Mouse (Mus musculus) spleen, adult 2 months (tissue): ENCODE data around the gene M1ap. TPM values are rescaled to one million over a fixed set of nuclear protein-coding genes. Genes with fewer than 3 reads are reported as not detected.

Experiments used
- DNase-seq, 2 experiments: peaks; one replicate each; pipeline versions ENCODE4 v3.0.0 to v3.0.0-alpha.2; 2012 to 2021; ENCODE audit warnings: low spot score in 2 of 2, low read depth in 1 of 2
- H3K27ac ChIP-seq: fragments of 200-500 bp; 2 replicates; pipeline ENCODE4 v1.5.1; 2012; ENCODE audit warnings: low read length, inconsistent platforms; ENCODE audit not compliant: insufficient read depth
- H3K27me3 ChIP-seq: fragments of 200-500 bp; 2 replicates; pipeline ENCODE4 v1.6.1; 2012; ENCODE audit warnings: mild to moderate bottlenecking, moderate library complexity, low read length, inconsistent platforms; ENCODE audit not compliant: control insufficient read depth, insufficient read depth
- H3K36me3 ChIP-seq: fragments of 200-500 bp; 2 replicates; pipeline ENCODE4 v1.6.1; 2012; ENCODE audit warnings: mild to moderate bottlenecking, low read length, inconsistent platforms; ENCODE audit not compliant: control insufficient read depth, insufficient read depth
- H3K4me1 ChIP-seq: fragments of 200-500 bp; 2 replicates; pipeline ENCODE4 v1.6.1; 2011; ENCODE audit warnings: inconsistent platforms; ENCODE audit not compliant: control insufficient read depth, insufficient read depth, insufficient read length
- H3K4me3 ChIP-seq: fragments of 200-500 bp; 2 replicates; pipeline ENCODE4 v1.5.1; 2011; ENCODE audit warnings: mild to moderate bottlenecking, inconsistent platforms; ENCODE audit not compliant: insufficient read depth, insufficient read length; ENCODE audit errors: extremely low read depth
- CTCF ChIP-seq: fragments of 200-500 bp; IDR thresholded peaks from 2 replicates; pipeline ENCODE4 v1.5.1; 2011; ENCODE audit warnings: mild to moderate bottlenecking, inconsistent platforms; ENCODE audit not compliant: insufficient read depth, insufficient read length, insufficient replicate concordance; ENCODE audit errors: extremely low read depth
- POLR2A ChIP-seq: fragments of 200-500 bp; IDR thresholded peaks from 2 replicates; pipeline ENCODE4 v1.6.1; 2011; ENCODE audit warnings: low read depth, low read length, inconsistent platforms
- WGBS: fragments of 180-500 bp; shearing (Covaris S2); methylation state at CpG from one replicate; pipeline ENCODE4 v1.1.7; 2018; 5-methylcytosine and 5-hydroxymethylcytosine counted together
- polyA plus RNA-seq: library from polyadenylated mRNA; depleted of rRNA; stranded (reverse); fragments of >200 nt; gene quantifications from 2 replicates; pipeline ENCODE4 v1.2.3, GENCODE M21; 2012

M1ap gene
- polyA plus RNA-seq, 1 experiment = 2.6 TPM

DNA sequence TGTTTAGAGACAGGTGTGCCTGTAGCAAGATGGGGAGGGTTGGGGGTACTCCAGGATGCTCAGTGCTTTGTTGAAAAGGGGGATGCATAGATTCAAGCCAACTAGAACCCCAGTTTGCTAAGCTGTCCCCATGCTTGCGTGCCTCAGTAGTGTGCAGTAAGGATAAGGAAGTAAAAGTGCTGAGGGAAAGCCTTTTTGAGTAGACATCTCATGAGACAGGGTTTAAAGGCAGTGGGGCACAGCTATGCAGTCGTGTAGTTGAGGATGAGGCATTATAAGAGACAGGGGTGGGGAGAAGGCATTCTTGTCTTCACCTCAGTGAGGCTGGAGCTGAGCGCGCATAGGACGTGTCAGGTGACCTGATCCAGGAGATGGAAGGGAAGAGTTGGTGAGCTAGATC lies 93.9 kb downstream of the M1ap start:
- no peaks in the 10 kb centered on the region for H3K36me3 ChIP-seq
- DNase-seq = no peak
- H3K27me3 ChIP-seq = no peaks in the 10 kb centered on the region
- H3K4me1 ChIP-seq = peaks cover 11% of the 10 kb centered on the region; the same call in 1 of the 2 replicates
- H3K27ac ChIP-seq = 0 out of 2 replicates have a peak overlapping the region, but pooled peaks have one; percentile 48
- WGBS = 83% methylated on average over 5 of the region's 5 CpGs
- no peak for TF ChIP-seq CTCF
- no peak for TF ChIP-seq POLR2A
- no peak overlapping the region for H3K4me3 ChIP-seq

- Histone ChIP-seq H3K36me3 (no peaks in the 10 kb centered on the region), H3K27ac (no peak overlapping the region; the same call in 1 of the 2 replicates), H3K4me1 (peaks cover 7% of the 10 kb centered on the region; the same call in 1 of the 2 replicates), H3K4me3 (no peak overlapping the region), H3K27me3 (no peaks in the 10 kb centered on the region)
- no peak for DNase-seq
- 87% methylated on average over 6 of the region's 6 CpGs for WGBS
- TF ChIP-seq CTCF (no peak), POLR2A (no peak)
Measured at GRCm38 (mm10) chr6:83043561-83043960, 96.9 kb downstream of the M1ap start.

GRCm38 (mm10) chr6:83043993-83044392 lies 97.3 kb downstream of the M1ap start:
- H3K27ac ChIP-seq = no peak overlapping the region; the same call in 1 of the 2 replicates
- TF ChIP-seq CTCF = no peak
- WGBS = 92% methylated on average over 5 of the region's 5 CpGs
- no peak for DNase-seq
- H3K36me3 ChIP-seq = no peaks in the 10 kb centered on the region
- H3K4me3 ChIP-seq = no peak overlapping the region
- no peaks in the 10 kb centered on the region for H3K27me3 ChIP-seq
- H3K4me1 ChIP-seq = peaks cover 5% of the 10 kb centered on the region; the same call in 1 of the 2 replicates

DNA sequence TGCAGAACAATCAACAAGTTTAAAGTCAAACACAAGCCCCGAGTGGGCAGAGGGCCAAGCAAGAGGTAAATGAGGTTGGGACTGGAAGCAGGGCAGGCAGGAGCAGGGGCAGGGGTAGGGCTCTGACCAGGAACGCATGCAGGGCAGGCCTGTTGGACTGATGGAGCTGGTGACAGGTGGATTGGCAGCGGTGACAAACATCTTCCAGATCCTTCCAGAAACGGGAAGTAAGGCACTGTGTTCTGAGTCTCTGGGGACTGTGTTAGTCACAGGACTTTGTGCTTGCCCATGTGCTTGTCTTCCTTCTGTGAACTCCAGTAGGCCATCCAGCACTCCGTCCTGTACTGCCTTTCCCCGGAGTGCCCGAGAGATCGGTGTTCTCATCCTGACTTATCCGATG lies 98.0 kb downstream of the M1ap start:
- Histone ChIP-seq H3K27me3 (no peaks in the 10 kb centered on the region), H3K36me3 (no peaks in the 10 kb centered on the region), H3K27ac (no peak overlapping the region), H3K4me1 (peaks cover 5% of the 10 kb centered on the region; the same call in 1 of the 2 replicates), H3K4me3 (no peak overlapping the region)
- DNase-seq = peak in 1 of 2 experiments; percentile 59
- 49% methylated on average over 9 of the region's 9 CpGs for WGBS
- TF ChIP-seq CTCF = no peak
- no peak for TF ChIP-seq POLR2A

GRCm38 (mm10) chr6:83049367-83049766 lies 102.7 kb downstream of the M1ap start:
- 85% methylated on average over 10 of the region's 10 CpGs for WGBS
- Histone ChIP-seq H3K4me3 (no peak overlapping the region), H3K27ac (no peak overlapping the region), H3K4me1 (peaks cover 8% of the 10 kb centered on the region; the same call in 1 of the 2 replicates), H3K27me3 (no peaks in the 10 kb centered on the region), H3K36me3 (peaks cover 4% of the 10 kb centered on the region)
- DNase-seq = no peak
- no peak for TF ChIP-seq CTCF
- no peak for TF ChIP-seq POLR2A

- DNase-seq = no peak
- Histone ChIP-seq H3K36me3 (peaks cover 15% of the 10 kb centered on the region), H3K27me3 (no peaks in the 10 kb centered on the region), H3K4me1 (peaks cover 7% of the 10 kb centered on the region; the same call in 1 of the 2 replicates), H3K4me3 (peak overlapping the region; percentile 93), H3K27ac (peak overlapping the region; percentile 73)
- 7% methylated on average over 26 of the region's 26 CpGs for WGBS
- no peak for TF ChIP-seq CTCF
- TF ChIP-seq POLR2A = no peak
Measured at GRCm38 (mm10) chr6:83053136-83053960, 106.6 kb downstream of the M1ap start.
